ENCODE assay signal across 21 mouse cellular contexts in the genomic region with DNA sequence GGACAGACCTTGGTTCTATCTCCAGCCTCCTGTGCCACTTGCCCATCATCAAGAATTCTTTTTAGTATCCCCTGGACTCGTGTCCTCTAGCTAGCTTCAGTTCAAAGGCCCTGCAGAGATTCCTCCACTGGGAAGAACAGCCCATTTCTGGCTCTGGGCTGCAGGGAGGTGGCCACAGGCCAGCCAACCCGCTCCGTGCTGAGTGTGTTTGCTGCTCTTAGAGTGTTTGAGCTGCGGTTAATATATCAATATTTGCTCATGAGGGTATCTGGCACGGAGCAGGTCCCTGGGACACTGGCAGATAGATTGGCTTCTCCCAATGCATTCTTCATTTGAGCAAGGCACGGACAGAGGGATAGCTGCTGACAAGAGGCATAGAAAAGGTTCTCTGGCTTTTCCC.
DNase-seq lines count a peak whose midpoint lies in the region; ATAC-seq and TF ChIP-seq lines count a peak whose summit lies in the region.
"Had no signal": no experiment of that assay in that cellular context is flagged by ENCODE, and none has a peak within 500 bp of the region (broad histone marks: within the 10 kb centered on the region; RNA-seq: fewer than 3 reads in every experiment).

No protein-coding gene starts in this region.

- 73% methylated on average over 6 of the region's 6 CpGs for WGBS in heart, embryonic 10.5 days
- WGBS in lung, adult 2 months = 54% methylated on average over 6 of the region's 6 CpGs
- WGBS in stomach, postnatal 0 days = 35% methylated on average over 6 of the region's 6 CpGs

- H3K27me3 ChIP-seq in heart, embryonic 10.5 days (ENCODE audit: insufficient read depth, poor library complexity, severe bottlenecking) = no peaks in the 10 kb centered on the region
- H3K27me3 ChIP-seq in stomach, postnatal 0 days (ENCODE audit: control insufficient read depth, insufficient read depth, low read length) = no peaks in the 10 kb centered on the region
- H3K27me3 ChIP-seq: heart, embryonic 12.5 days; limb, embryonic 12.5 days had no signal

- TF ChIP-seq EP300 in stomach, postnatal 0 days (optimal IDR thresholded peaks at IDR 0.05) = no peak

- TF ChIP-seq CTCF in lung, adult 2 months (IDR thresholded peaks at IDR 0.05; ENCODE audit: insufficient read depth, low read length) = no peak
- no peak for TF ChIP-seq CTCF in stomach, postnatal 0 days (IDR thresholded peaks at IDR 0.05; ENCODE audit: low read depth)

- peaks cover 80% of the 10 kb centered on the region for H3K4me1 ChIP-seq in heart, embryonic 10.5 days
- no peaks in the 10 kb centered on the region for H3K4me1 ChIP-seq in lung, adult 2 months (ENCODE audit: control insufficient read depth, insufficient read depth, low read length)
- H3K4me1 ChIP-seq in stomach, postnatal 0 days (replicated peaks; ENCODE audit: control insufficient read depth, insufficient read depth) = 0 out of 2 replicates have a peak, but pooled peaks cover 3% of the 10 kb centered on the region

- no peaks in the 10 kb centered on the region for H3K36me3 ChIP-seq in heart, embryonic 10.5 days
- no peaks in the 10 kb centered on the region for H3K36me3 ChIP-seq in stomach, postnatal 0 days (ENCODE audit: control insufficient read depth, insufficient read depth, low read length)
- H3K36me3 ChIP-seq: embryonic facial prominence, embryonic 10.5 days; heart, embryonic 12.5 days; limb, embryonic 12.5 days; neural tube, embryonic 15.5 days had no signal

- no peak for DNase-seq in heart, embryonic 10.5 days (ENCODE audit: low spot score)
- no peak for DNase-seq in heart, postnatal 25 days (ENCODE audit: low spot score)
- peak; percentile 20 to 56 for DNase-seq in lung, adult 18-20 months
- DNase-seq in lung, adult 2 months = no peak
- peak; percentile 28 for DNase-seq in lung, postnatal 10 days
- DNase-seq in stomach, postnatal 0 days (ENCODE audit: low spot score) = peak; percentile 52
- DNase-seq in thymus, postnatal 4 days = no peak
- DNase-seq in adrenal gland, postnatal 14 days = no peak
- DNase-seq: adrenal gland, postnatal 25 days; B cell, adult 2 months; midbrain, embryonic 14.5 days; thymus, adult 18-20 months had no signal

- TF ChIP-seq POLR2A in lung, adult 2 months (IDR thresholded peaks at IDR 0.05; ENCODE audit: borderline replicate concordance, extremely low read depth, low read depth, low read length) = no peak

- H3K4me2 ChIP-seq in stomach, postnatal 0 days (replicated peaks; ENCODE audit: low read depth) = no peak overlapping the region
- H3K4me2 ChIP-seq: heart, embryonic 12.5 days; limb, embryonic 12.5 days; neural tube, embryonic 15.5 days had no signal

- ATAC-seq in stomach, postnatal 0 days (ENCODE audit: low FRiP score, low TSS enrichment) = peak; percentile 76; the same call in 1 of the 2 replicates
- ATAC-seq: forebrain, embryonic 14.5 days; hindbrain, postnatal 0 days had no signal

- no peaks in the 10 kb centered on the region for H3K9me3 ChIP-seq in heart, embryonic 10.5 days
- H3K9me3 ChIP-seq in stomach, postnatal 0 days (ENCODE audit: control insufficient read depth, low read length) = no peaks in the 10 kb centered on the region
- H3K9me3 ChIP-seq: embryonic facial prominence, embryonic 10.5 days; heart, embryonic 12.5 days; limb, embryonic 12.5 days; neural tube, embryonic 15.5 days had no signal

- H3K4me3 ChIP-seq in heart, embryonic 10.5 days = no peak overlapping the region
- H3K4me3 ChIP-seq in lung, adult 2 months (replicated peaks; ENCODE audit: extremely low read depth, low read depth, low read length) = no peak overlapping the region
- H3K4me3 ChIP-seq in stomach, postnatal 0 days (ENCODE audit: low read depth, low read length) = no peak overlapping the region
- H3K4me3 ChIP-seq: embryonic facial prominence, embryonic 10.5 days; erythroblast, embryonic 14.5 days; heart, embryonic 12.5 days; left cerebral cortex, adult 2 months; limb, embryonic 12.5 days; myocyte; neural tube, embryonic 15.5 days had no signal

- intact Hi-C loops in heart, postnatal 25 days (cut with DNase I) = no loop called here

- H3K27ac ChIP-seq in heart, embryonic 10.5 days = peak overlapping the region; percentile 37; the same call in 1 of the 2 replicates
- H3K27ac ChIP-seq in stomach, postnatal 0 days (replicated peaks) = no peak overlapping the region
- H3K27ac ChIP-seq: embryonic facial prominence, embryonic 10.5 days; hindbrain, postnatal 0 days; left cerebral cortex, adult 2 months; limb, embryonic 12.5 days; neural tube, embryonic 15.5 days had no signal

- no peak overlapping the region for H3K9ac ChIP-seq in stomach, postnatal 0 days (ENCODE audit: low read length)
- H3K9ac ChIP-seq: heart, embryonic 12.5 days; limb, embryonic 12.5 days; neural tube, embryonic 15.5 days had no signal

Comparison
In these comparisons a context has a peak if more than half of its experiments do, and no peak if none do; other contexts are left out.
1. DNase-seq: peak in lung, adult 18-20 months (2 of 2), lung, postnatal 10 days (single experiment) and stomach, postnatal 0 days (single experiment); none in heart, embryonic 10.5 days (single experiment), heart, postnatal 25 days (single experiment), lung, adult 2 months (single experiment), thymus, postnatal 4 days (single experiment) and adrenal gland, postnatal 14 days (single experiment).